Mouse (Mus musculus): ENCODE data around the gene Rora.
A peak's percentile ranks its signal among the peaks of the same experiment; 100 is the strongest.

The Rora gene

DNA sequence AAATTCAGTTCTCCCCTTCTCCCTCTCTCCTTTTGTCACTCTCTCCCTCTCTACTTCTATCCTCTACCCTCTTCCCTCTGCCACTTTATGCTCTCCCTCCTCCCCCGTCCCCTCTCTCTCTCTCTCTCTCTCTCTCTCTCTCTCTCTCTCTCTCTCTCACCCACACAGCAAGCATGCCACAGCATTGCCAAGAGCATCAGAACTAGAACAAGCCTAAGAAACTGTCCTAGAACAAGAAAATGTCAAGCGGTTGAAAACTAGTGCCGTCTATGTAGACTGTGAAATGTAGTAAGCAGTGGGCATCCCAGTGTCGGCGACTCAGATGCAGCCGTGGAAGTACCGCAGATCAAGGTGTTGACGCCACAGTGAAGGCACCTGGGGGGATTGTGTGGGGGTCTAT lies 596.7 kb downstream of the Rora start:
- no peak for DNase-seq

GRCm38 (mm10) chr9:69258506-69258905 lies 604.9 kb downstream of the Rora start:
- no peak for DNase-seq

GRCm38 (mm10) chr9:69259382-69259781 lies 605.8 kb downstream of the Rora start:
- DNase-seq, result peak; percentile 74 to 81

GRCm38 (mm10) chr9:69265151-69265550 lies 611.6 kb downstream of the Rora start:
- DNase-seq, result no peak

GRCm38 (mm10) chr9:69270374-69270773 lies 616.8 kb downstream of the Rora start:
- DNase-seq, result no peak

DNA sequence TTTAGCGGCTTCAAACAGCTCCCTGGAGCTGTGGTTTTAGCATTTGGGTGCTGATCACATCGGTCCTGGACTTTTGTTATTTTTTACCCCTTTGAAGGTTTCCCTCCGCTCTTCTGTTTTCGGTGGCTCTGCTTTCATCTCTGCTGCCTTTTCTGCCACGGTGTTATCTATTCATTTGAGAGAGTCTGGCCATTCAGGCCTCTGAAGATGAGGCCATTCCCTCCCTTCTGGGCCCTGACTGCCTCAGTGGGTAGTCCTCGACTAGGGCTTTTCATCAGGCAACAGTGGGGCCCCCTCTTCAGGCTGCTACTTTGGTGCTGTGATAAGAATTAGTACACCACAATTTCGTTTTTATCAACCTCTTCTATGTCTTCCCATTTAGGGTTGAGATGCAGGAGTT lies 617.3 kb downstream of the Rora start:
- no peak for DNase-seq

GRCm38 (mm10) chr9:69272884-69273283 lies 619.3 kb downstream of the Rora start:
- peak in 1 of 2 experiments; percentile 20 for DNase-seq

DNA sequence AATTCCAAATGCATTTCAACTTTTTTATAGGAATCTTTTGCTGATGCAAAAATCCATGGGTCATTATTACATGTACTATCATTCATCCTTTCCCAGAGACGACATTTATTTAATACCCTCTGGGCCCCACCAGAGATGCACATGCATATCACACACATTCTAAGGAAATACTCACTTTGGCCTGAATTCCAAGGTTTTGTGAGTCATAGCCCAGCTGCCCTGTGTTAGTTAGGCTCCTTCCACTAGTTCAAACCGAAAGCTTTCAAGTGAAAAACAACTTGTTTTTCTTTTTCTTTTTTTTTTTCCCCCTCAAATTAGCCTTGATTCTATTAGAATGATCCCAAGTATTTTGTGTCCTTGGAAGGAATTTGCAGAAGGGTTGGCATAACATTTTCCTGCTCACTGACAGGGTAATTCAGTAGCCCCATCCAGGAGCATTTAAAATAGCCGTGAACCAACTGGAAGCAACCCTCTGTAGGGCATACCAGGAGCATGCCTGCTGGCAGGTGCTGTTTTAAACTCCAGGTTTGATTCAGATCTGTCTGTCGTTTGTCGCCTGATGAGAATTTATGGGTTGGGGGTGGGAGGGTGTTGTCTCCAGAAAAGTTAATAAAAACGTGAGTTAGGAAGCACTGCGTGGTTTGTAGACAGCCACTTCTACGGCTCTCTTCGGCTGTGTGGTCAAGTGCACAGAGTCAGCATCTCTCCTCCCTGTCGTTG lies 621.3 kb downstream of the Rora start:
- DNase-seq, result no peak

DNA sequence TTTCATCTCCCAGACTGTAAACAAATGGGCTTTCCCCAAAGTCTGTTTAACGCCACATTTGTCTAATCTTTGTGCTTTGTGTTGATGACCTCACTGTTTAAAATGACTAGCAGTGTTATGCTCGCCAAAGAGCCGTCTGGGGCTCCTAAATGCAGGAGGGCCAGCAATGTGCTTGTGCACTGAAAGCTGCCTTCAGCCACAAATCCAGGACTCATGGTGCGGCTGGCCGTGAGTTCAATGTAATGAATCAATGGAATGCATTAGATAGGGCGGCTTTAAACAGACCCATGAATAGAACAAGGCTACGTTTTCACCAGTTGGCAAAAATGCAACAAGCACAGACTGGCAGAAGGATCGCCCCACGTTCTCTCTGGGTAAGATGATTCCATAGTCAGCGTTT lies 623.7 kb downstream of the Rora start:
- no peak for DNase-seq

- DNase-seq, result no peak
Measured at GRCm38 (mm10) chr9:69285011-69285410, 631.4 kb downstream of the Rora start.

GRCm38 (mm10) chr9:69288113-69288512 lies 634.5 kb downstream of the Rora start:
- DNase-seq, result no peak

DNA sequence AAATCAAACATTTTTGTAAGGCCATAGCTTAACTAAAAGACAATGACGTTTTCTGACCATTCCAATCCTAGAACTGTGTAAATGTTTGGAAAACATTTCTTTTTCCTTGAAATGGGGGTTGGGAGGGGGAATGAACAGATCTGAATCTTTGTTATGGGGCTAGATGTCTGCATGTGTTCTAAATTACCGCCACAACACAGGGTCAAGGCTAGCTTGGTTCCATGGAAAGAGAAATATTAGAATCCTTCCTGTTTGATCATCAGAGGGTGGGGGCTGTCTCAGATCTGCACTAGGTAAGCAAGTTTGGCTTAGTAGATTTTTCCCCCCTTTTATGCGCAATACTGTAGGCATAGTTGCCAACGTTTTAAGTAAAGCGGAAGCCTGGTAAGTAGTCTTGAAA lies 635.0 kb downstream of the Rora start:
- DNase-seq, result no peak

DNA sequence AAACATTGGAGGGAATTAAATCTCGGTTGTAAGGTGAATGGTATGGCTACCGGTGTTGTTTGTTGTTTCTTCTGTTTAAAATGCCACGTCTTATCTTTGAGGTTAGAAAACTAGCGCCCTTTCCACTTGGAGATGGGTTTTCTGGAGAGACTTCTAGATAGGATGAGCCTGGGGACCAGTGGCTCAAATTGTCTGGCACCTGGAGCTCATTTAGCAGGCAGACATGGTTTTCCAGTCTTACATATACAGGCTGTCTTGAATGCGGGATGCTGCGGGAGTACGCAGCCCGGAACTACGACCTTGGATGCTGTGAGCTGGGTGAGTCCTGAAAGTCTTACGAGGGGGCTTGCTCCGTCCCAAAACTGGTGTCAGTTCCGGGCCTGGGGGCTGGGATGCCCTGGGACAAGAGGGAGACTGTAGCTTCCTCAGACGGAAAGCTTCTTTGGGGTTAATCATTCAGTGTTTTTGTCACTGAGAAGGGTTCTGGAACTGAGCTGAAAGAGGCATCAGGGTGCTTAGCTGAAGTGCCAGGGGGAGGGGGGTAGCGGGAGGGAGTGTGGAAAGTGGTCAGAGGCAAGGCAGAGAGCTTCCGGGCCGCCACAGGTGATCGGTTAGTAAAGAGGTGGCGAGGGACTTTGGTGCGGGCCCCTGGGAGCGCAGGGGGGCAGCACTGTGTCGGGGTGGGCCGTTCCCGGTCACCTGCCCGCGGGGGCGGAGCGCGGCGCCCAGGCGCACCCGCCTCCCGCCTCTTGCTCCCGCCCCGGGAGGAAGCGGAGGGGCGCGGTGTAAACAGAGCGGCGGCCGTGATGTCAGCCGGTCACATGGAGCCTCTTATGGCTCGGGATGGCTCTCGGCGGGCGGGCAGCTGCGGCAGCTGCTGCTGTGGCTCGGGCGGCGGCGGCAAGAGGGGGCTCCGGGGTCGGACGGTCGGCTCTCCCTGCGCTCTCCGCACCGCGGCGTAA lies 635.8 kb downstream of the Rora start:
- peak; percentile 91 for DNase-seq

DNA sequence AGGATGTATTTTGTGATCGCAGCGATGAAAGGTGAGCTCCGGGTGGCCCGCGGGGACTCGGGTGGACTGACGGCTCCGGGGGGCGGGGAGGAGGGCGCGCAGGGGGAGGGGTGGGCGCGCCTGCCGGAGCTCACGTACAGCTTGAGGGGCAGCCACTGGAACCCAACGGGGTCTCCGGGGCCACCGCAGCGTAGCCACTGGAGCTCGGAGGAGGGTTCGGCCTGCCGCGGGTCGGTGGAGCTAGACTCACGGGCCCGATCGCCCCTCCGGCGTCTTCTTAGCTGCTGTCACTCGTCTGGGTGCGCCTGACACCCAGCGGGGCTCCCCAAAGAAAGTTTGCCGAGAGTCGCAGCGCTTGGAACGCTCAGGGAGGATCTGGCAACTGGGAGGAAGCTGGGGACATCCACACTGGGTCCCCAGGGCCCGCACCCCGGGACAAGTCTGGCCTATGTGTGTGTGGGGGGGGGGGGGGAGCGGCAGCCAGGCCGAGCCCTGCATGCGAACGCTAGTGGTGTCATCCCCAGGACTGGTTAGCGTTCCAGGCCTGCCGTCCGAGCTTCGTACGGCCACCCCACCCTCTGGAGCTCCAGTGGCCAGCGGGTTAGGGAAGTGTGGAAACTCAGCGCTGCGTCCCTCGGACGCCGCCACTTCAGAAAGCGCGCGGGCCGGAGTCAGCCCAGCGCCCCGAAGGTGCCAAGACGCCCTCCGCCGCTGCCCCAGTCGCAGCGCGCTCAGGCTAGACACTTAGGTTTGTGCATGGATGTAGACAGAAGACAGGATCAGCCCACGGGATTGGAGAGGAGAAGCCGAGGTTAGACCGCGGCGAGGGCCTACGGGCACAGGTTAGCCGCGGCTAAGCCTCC lies 636.7 kb downstream of the Rora start:
- DNase-seq, result peak; percentile 33 to 55

- DNase-seq, result peak; percentile 64 to 69
Measured at GRCm38 (mm10) chr9:69290881-69291450, 637.4 kb downstream of the Rora start.

- no peak for DNase-seq
Measured at GRCm38 (mm10) chr9:69291451-69291850, 637.9 kb downstream of the Rora start.

- no peak for DNase-seq
Measured at GRCm38 (mm10) chr9:69292353-69292752, 638.8 kb downstream of the Rora start.

DNA sequence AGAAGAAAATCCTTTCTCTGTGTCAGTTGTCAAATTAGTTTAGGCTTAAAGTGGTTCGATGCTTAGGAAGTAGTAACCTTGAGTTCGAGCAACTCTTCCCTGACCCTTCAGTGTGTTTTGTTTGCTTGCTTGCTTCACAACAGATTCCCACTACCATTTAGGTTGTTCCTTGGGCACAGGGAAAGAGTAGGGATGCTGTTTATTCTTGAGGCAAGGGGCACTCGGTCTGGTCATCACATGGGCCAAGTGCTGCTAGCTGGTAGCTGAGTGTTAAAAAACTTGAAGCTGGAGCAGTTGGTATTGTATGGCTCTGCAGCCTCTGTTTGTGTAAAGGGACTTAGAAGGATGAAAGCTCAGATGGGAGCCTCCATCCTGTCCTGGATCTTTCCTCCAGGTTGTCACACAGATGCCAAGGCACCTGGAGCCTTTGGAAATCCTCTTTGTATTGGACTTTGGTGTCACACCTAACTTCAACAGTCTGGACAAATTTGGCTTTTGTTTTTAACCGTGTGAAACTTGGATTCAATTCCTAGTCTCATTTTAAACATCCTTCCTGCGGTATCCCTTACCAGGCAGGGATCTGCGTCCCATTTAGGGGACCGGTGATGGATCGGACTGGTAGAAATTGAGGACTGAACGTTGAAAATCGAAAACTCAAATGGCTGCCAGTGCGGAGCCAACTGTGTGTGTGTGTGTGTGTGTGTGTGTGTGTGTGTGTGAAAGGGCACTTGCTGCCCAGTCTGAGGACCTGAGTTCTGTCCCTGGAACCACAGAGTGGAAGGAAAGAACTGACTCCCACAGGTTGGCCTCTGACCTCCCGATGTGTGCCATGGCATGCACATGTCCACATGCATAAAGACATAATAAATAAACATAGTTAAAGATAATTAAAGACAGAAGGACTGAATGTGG lies 639.4 kb downstream of the Rora start:
- no peak for DNase-seq

DNA sequence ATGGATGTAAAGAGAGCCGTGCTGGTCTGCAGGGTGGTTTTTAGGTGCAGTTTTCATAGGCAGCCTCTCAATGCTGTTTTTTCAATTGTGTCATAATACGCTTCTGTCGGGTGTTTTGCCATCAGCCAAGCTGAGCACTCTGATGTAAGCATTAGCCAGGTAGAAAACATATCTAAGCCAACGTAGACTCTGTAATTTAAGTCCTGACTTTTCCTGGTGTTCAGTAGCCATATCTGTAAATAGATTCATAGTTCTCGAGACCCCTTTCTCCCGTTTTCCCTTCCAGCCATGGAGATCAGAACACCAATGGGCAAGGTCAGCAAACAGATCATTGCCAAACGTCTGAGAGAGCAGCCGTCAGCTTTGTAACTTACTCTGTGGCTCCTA lies 640.1 kb downstream of the Rora start:
- no peak for DNase-seq

GRCm38 (mm10) chr9:69294426-69294825 lies 640.8 kb downstream of the Rora start:
- no peak for DNase-seq

DNA sequence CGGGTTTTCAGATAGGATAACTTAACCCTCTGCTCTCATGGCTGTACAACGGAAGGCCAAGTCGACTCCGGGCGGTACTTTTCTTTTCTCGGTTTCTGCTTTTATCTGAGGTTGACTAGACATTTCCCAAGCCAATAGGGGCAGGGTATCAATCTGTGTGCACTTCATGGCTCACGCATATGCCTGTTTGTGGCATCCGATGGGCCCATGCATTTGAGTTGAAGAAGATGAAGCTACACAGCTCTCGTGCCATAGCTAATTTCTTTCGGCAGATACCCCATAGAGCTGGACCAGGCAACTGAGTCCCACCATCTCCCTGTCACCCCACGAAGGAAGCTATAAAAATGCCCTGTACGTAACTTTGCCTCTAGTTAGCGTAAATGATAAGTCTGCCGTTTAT lies 641.3 kb downstream of the Rora start:
- no peak for DNase-seq

DNA sequence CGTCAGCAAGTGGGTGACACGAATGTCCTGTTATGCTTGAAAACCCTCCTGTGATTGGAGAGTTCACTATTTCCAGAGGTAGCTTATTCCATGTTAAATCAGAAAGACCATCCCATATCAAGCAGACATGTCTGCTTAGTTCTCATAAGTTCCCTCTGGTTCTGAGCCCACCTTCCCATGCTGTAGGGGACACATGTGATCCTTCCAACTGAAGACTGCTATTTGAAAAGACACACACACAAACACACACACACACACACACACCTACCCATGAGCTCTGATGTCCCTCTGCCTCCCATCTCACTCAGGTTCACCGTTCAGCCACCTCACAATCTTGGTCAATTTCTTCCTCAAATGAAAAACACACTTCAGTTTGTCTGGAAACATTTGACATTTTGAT lies 642.2 kb downstream of the Rora start:
- DNase-seq, result no peak
